Mouse (Mus musculus): ENCODE data around the gene Nfil3. TPM values are rescaled to one million over a fixed set of nuclear protein-coding genes. Genes with fewer than 3 reads are reported as not detected.
A peak's percentile ranks its signal among the peaks of the same experiment; 100 is the strongest.

Gene Nfil3
- polyA plus RNA-seq (2011; ENCODE audit: insufficient read length, low read depth, missing spikeins) = 36.2 and 39.9 TPM in 2 replicates

DNA sequence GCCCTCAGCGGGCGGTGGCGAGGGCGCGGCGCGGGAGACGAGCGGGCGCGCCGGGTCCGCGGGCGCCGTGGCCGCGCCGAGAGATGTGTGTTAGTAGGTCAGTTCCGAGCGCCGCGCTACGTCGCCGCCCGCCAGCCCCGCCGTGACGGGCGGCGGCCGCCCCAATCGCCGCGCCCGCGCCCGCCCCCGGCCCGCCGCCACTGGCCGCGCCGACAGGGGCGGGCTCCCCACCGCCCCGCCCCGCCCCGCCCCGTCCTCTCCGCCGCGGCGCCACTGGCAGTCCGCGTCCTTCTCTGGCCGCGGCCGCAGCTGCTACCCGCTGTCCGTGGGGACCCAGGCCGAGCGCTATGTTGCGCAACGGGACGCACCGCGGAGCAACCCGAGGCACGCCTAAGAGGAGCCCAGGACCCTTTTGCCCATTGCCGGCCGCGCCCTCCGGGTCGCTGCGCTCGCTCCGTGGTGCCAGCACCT, at the start of gene Nfil3:
Nfil3 (minus strand) TSS at position 123 of the 471 bp plus-strand sequence.
- peak within 1 kb of the TSS; percentile 90 for H3K4me3 ChIP-seq (ENCODE audit: insufficient read depth, low read length)
- TF ChIP-seq CTCF (IDR thresholded peaks at IDR 0.05; ENCODE audit: borderline replicate concordance, insufficient read depth, low read length) = no peak
- peak; percentile 96 for TF ChIP-seq POLR2A (IDR thresholded peaks at IDR 0.05; ENCODE audit: low read depth, low read length)
- H3K27ac ChIP-seq (ENCODE audit: insufficient read depth, low read length) = peak within 1 kb of the TSS; percentile 83
- H3K4me1 ChIP-seq (ENCODE audit: control insufficient read depth, insufficient read depth, low read length) = peaks cover 8% of the 10 kb centered on the region; the same call in 1 of the 2 replicates

DNA sequence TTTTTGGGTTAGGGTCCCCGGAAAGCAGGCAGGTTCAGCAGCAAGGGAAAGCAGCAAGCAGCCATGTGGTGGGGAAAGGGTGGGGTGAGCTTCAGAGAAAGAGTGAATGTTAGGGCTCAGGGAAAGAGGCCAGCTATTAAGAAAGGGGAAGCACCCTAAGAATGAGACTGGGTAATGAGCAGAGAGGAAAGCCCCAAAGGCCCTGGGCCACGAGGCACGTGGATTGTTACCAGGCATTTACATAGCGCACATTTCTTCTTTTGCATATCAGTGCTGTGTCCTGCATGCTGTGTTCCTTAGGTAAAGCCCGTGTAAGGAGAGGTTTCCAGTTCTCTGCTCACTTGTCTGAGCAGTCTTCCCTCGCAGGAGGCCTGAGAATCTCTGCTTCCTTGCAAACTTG, 43.4 kb upstream of the Nfil3 start:
- Histone ChIP-seq H3K4me1 (ENCODE audit: control insufficient read depth, insufficient read depth, low read length) (no peaks in the 10 kb centered on the region), H3K4me3 (ENCODE audit: insufficient read depth, low read length) (no peak overlapping the region), H3K27ac (ENCODE audit: insufficient read depth, low read length) (no peak overlapping the region)
- TF ChIP-seq POLR2A (IDR thresholded peaks at IDR 0.05; ENCODE audit: low read depth, low read length) = no peak
- TF ChIP-seq CTCF (IDR thresholded peaks at IDR 0.05; ENCODE audit: borderline replicate concordance, insufficient read depth, low read length) = no peak

DNA sequence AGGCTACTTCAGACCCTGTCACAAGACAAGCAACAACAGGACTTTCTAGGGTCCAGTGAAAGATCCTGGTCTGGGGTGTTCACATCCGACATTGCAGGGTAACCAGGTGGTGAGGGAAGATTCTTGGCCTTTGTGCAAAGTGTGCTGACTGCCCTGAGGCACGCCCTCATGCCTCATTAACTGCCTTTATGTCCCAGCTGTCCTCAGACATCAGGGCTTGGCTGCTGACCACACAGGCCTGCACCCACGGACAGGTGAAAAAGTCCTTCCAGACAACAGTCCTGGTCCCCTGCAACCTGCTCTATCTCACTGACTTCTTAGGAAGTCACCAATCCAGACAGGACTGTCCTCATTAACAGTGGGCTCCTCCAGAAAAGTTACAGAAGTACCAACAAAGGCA, 39.4 kb upstream of the Nfil3 start:
- Histone ChIP-seq H3K27ac (ENCODE audit: insufficient read depth, low read length) (no peak overlapping the region), H3K4me3 (ENCODE audit: insufficient read depth, low read length) (no peak overlapping the region), H3K4me1 (ENCODE audit: control insufficient read depth, insufficient read depth, low read length) (no peaks in the 10 kb centered on the region)
- TF ChIP-seq POLR2A (IDR thresholded peaks at IDR 0.05; ENCODE audit: low read depth, low read length) (no peak), CTCF (IDR thresholded peaks at IDR 0.05; ENCODE audit: borderline replicate concordance, insufficient read depth, low read length) (no peak)

DNA sequence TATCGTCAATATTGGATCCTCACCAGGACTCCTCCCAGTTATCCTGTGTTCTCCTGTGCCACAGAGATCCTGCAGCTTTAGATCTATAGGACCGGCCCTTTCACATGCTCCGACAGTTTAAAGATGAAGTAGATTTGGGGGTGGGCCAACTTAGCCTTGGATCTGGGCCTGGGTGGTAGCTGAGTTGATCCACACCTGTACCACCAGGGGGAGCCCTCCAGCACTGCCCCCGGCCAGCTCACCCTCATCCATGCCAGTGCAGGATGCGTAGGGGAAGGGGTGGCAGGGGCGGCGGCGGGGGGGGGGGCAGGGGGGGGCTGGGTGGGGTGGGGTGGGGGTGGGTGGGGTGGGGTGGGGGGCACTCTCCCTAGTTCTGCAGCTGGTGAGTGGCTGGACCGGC, 38.7 kb upstream of the Nfil3 start:
- Histone ChIP-seq H3K4me3 (ENCODE audit: insufficient read depth, low read length) (no peak overlapping the region), H3K4me1 (ENCODE audit: control insufficient read depth, insufficient read depth, low read length) (no peaks in the 10 kb centered on the region), H3K27ac (ENCODE audit: insufficient read depth, low read length) (no peak overlapping the region)
- TF ChIP-seq CTCF (IDR thresholded peaks at IDR 0.05; ENCODE audit: borderline replicate concordance, insufficient read depth, low read length) = no peak
- no peak for TF ChIP-seq POLR2A (IDR thresholded peaks at IDR 0.05; ENCODE audit: low read depth, low read length)

- H3K27ac ChIP-seq (ENCODE audit: insufficient read depth, low read length) = no peak overlapping the region
- no peak overlapping the region for H3K4me3 ChIP-seq (ENCODE audit: insufficient read depth, low read length)
- no peak for TF ChIP-seq CTCF (IDR thresholded peaks at IDR 0.05; ENCODE audit: borderline replicate concordance, insufficient read depth, low read length)
- TF ChIP-seq POLR2A (IDR thresholded peaks at IDR 0.05; ENCODE audit: low read depth, low read length) = no peak
- H3K4me1 ChIP-seq (ENCODE audit: control insufficient read depth, insufficient read depth, low read length) = no peaks in the 10 kb centered on the region
Measured at GRCm38 (mm10) chr13:53018976-53019375, 38.1 kb upstream of the Nfil3 start.

- H3K4me1 ChIP-seq (ENCODE audit: control insufficient read depth, insufficient read depth, low read length) = no peaks in the 10 kb centered on the region
- TF ChIP-seq POLR2A (IDR thresholded peaks at IDR 0.05; ENCODE audit: low read depth, low read length) = no peak
- TF ChIP-seq CTCF (IDR thresholded peaks at IDR 0.05; ENCODE audit: borderline replicate concordance, insufficient read depth, low read length) = no peak
- H3K4me3 ChIP-seq (ENCODE audit: insufficient read depth, low read length) = no peak overlapping the region
- no peak overlapping the region for H3K27ac ChIP-seq (ENCODE audit: insufficient read depth, low read length)
Measured at GRCm38 (mm10) chr13:53017983-53018382, 37.1 kb upstream of the Nfil3 start.

DNA sequence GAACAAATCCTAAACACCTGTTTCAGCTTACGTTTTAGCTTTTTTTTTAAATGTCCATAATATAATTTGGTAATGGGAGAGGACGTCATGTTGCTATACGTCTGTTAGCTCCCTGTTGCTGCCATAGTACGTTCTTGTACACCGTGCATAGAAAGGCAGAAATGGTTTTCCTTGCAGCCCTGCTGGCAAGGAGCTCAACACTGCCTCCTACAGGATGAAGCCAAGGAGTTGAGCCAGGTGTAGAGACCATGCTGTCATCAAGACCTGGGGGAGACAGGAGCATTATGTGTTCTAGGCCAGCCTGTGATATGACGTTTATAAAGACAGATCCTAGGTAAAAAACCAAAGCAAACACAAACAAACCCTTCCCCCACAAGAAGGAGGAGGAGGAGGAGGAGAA, 36.2 kb upstream of the Nfil3 start:
- H3K4me1 ChIP-seq (ENCODE audit: control insufficient read depth, insufficient read depth, low read length) = no peaks in the 10 kb centered on the region
- H3K4me3 ChIP-seq (ENCODE audit: insufficient read depth, low read length) = no peak overlapping the region
- peak; percentile 5; the same call in 1 of the 2 replicates for TF ChIP-seq CTCF (IDR thresholded peaks at IDR 0.05; ENCODE audit: borderline replicate concordance, insufficient read depth, low read length)
- TF ChIP-seq POLR2A (IDR thresholded peaks at IDR 0.05; ENCODE audit: low read depth, low read length) = no peak
- no peak overlapping the region for H3K27ac ChIP-seq (ENCODE audit: insufficient read depth, low read length)

DNA sequence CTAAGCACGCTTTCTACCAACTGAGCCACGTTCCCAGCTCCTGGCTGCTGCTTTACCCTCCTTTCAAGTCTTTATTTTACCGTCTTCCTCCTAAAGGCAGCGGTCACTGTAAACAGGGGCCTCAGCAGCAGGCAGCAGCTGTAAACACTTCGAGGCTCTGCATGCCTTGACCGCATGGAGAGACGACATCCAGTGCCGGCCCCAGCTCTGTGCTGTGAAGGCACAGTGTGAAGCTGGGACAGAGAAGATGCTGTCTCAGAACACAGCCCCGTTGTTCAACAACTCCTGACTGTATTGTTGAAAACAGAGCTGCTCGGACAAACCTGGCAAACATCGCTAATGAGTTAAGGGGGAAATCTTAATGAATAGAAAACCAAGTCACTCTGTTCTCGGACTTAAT, 30.6 kb upstream of the Nfil3 start:
- no peak overlapping the region for H3K4me3 ChIP-seq (ENCODE audit: insufficient read depth, low read length)
- H3K4me1 ChIP-seq (ENCODE audit: control insufficient read depth, insufficient read depth, low read length) = peaks cover 3% of the 10 kb centered on the region; the same call in 1 of the 2 replicates
- no peak overlapping the region for H3K27ac ChIP-seq (ENCODE audit: insufficient read depth, low read length)
- TF ChIP-seq POLR2A (IDR thresholded peaks at IDR 0.05; ENCODE audit: low read depth, low read length) (no peak), CTCF (IDR thresholded peaks at IDR 0.05; ENCODE audit: borderline replicate concordance, insufficient read depth, low read length) (no peak)

- no peak overlapping the region for H3K4me3 ChIP-seq (ENCODE audit: insufficient read depth, low read length)
- H3K4me1 ChIP-seq (ENCODE audit: control insufficient read depth, insufficient read depth, low read length) = peaks cover 3% of the 10 kb centered on the region; the same call in 1 of the 2 replicates
- no peak for TF ChIP-seq POLR2A (IDR thresholded peaks at IDR 0.05; ENCODE audit: low read depth, low read length)
- TF ChIP-seq CTCF (IDR thresholded peaks at IDR 0.05; ENCODE audit: borderline replicate concordance, insufficient read depth, low read length) = no peak
- H3K27ac ChIP-seq (ENCODE audit: insufficient read depth, low read length) = no peak overlapping the region
Measured at GRCm38 (mm10) chr13:53008489-53009184, 27.8 kb upstream of the Nfil3 start.

DNA sequence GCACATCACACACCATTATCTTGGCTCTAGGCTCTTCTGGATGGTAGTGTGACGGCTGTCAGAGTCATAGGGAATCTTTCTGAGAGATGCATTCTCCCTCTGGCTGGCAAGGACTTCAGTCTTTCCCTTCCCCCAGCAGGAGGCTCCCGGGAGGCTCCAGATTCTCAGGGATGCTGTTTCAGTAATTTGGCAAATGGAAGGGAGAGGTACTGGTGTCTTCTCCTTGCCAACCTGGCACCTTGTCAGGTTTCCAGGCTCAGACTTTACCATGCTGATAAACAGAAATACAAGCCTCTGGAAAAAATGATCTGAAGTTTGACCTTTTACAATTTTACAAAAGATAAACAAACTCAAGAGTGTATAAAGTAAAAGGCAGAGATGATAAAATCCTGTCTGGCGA, 26.9 kb upstream of the Nfil3 start:
- Histone ChIP-seq H3K4me3 (ENCODE audit: insufficient read depth, low read length) (no peak overlapping the region), H3K27ac (ENCODE audit: insufficient read depth, low read length) (no peak overlapping the region), H3K4me1 (ENCODE audit: control insufficient read depth, insufficient read depth, low read length) (peaks cover 3% of the 10 kb centered on the region; the same call in 1 of the 2 replicates)
- no peak for TF ChIP-seq CTCF (IDR thresholded peaks at IDR 0.05; ENCODE audit: borderline replicate concordance, insufficient read depth, low read length)
- TF ChIP-seq POLR2A (IDR thresholded peaks at IDR 0.05; ENCODE audit: low read depth, low read length) = no peak
